Mouse (Mus musculus): ENCODE results near the gene Hs3st5.

Gene Hs3st5

DNA sequence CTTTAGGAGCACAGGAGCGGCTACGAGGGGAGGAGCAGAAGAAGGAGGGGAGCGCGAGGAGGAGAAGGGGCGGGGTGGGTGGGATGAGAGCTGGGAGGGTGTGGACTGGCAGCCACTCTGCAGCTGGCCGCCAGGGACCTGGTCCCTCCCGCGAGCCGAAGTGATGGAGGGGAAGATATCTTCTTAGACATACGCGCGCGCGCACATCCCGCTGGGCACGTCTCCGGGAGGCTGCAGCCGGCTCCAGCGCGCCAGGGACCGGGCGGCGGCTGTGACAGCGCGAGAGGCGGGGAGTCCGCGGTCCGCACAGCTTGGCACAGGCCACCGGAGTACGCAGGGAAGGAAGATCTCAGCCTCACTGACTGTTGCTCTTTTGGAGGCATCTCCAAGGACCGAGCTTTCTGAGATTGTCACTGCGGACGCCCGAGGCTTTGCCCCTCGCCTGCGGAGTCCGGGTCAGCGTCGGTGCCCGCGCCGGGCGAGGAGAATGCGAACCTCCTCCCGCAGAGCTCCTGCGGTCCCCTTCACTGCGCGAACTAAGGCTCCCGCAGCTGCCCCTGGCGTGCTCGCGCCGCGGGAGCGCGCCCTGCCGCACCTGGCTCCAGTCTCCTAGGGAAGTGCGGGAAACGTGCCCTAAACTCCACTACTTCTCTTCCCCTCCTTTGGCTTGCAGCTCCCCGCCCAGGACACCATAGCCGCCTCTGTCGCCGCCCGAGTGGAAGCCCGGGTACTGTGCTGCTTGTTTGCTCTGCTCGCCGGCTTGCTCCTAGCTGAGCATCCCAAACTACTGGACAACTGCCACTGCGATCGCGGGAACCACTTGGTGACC lies at the start of gene Hs3st5:
Gene Hs3st5 (plus strand): TSS at position 88 of the 829 bp plus-strand sequence.
- no peak for DNase-seq (ENCODE audit: low read depth, low spot score)
- no peaks in the 10 kb centered on the region for H3K36me3 ChIP-seq (ENCODE audit: control insufficient read depth, insufficient read depth, low read length, poor library complexity, severe bottlenecking)
- no peaks in the 10 kb centered on the region; the same call in 1 of the 2 replicates for H3K27me3 ChIP-seq (ENCODE audit: control insufficient read depth, insufficient read depth, low read length, poor library complexity, severe bottlenecking)

DNA sequence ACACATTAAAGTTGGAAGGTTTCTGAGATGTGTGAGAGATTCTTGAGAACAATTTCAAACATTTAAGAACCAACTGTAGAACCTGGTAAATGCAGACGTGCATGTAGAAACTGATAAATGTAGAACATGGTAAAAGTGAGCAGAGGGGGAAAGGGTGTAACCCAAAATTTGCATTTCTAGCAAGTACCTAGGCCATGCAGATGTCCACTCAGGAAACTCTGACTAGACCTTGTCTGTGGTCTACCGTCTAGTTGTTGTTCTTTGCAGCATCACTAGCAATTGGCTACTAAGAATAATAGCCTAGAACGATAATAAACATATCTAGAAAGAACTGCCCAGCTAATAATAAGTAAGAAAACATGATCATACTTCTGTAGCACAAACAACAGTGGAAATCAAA lies 38.0 kb upstream of the Hs3st5 start:
- no peaks in the 10 kb centered on the region for H3K36me3 ChIP-seq (ENCODE audit: control insufficient read depth, insufficient read depth, low read length, poor library complexity, severe bottlenecking)
- no peaks in the 10 kb centered on the region for H3K27me3 ChIP-seq (ENCODE audit: control insufficient read depth, insufficient read depth, low read length, poor library complexity, severe bottlenecking)
- DNase-seq (ENCODE audit: low read depth, low spot score): no peak

DNA sequence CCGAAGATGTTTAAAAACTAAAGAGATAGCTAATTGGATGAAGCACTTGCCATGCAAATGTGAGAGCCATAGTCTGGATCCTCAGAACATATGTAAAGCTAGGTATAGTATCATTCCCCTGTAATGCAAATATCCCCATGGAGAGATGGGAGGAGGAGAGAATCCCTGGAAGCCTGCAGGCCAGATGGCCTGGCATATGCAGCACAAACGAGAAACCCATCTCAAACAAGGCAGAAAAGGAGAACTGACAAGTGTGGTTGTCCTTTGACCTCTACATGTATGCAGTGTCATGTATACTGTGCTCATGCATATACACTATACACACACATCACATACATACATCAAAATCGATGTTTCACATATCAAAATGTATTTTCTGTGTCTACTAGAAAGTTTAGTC lies 35.5 kb upstream of the Hs3st5 start:
- no peak for DNase-seq (ENCODE audit: low read depth, low spot score)
- Histone ChIP-seq H3K27me3 (ENCODE audit: control insufficient read depth, insufficient read depth, low read length, poor library complexity, severe bottlenecking) (no peaks in the 10 kb centered on the region), H3K36me3 (ENCODE audit: control insufficient read depth, insufficient read depth, low read length, poor library complexity, severe bottlenecking) (no peaks in the 10 kb centered on the region)

DNA sequence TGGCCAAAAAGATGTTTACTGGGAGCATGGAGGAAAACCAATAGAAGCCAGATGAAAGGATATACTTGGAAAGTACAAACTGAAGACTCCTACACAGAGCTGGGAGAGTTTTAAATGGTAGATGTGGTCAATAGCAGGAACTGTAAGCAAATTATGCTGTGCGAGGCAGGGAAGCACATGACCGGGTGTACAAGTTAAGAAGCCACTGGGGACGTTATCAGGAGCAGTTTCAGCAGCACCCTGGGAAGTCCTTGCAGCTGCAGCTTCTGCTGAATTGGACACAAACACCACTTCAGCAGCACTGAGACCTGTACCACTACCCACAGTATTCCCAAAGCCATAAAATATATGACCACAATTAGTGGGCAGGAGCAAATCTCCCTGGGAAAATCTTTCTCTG lies 31.8 kb upstream of the Hs3st5 start:
- no peak for DNase-seq (ENCODE audit: low read depth, low spot score)
- H3K27me3 ChIP-seq (ENCODE audit: control insufficient read depth, insufficient read depth, low read length, poor library complexity, severe bottlenecking): no peaks in the 10 kb centered on the region
- H3K36me3 ChIP-seq (ENCODE audit: control insufficient read depth, insufficient read depth, low read length, poor library complexity, severe bottlenecking): no peaks in the 10 kb centered on the region

GRCm38 (mm10) chr10:36477543-36477942 lies 29.1 kb upstream of the Hs3st5 start:
- Histone ChIP-seq H3K36me3 (ENCODE audit: control insufficient read depth, insufficient read depth, low read length, poor library complexity, severe bottlenecking) (no peaks in the 10 kb centered on the region), H3K27me3 (ENCODE audit: control insufficient read depth, insufficient read depth, low read length, poor library complexity, severe bottlenecking) (no peaks in the 10 kb centered on the region)
- no peak for DNase-seq (ENCODE audit: low read depth, low spot score)

DNA sequence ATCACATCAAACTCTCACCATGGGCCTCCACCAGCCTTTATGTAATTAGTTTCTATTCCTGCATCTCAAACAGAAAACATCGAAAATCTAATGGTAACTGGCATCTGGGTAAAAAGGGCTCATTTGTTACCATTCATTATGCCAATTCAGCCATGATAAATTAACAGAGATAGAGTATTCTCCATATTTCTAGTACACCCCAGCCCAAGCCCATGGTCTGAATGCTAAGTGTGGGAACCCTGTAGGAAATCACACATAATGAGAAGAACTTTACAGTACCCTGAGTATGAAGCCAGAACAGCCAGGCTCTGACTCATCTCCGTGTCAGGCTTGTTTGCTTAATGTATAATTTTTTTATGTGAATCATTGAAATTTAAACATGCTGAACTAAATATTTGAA lies 23.3 kb upstream of the Hs3st5 start:
- H3K36me3 ChIP-seq (ENCODE audit: control insufficient read depth, insufficient read depth, low read length, poor library complexity, severe bottlenecking): no peaks in the 10 kb centered on the region
- no peak for DNase-seq (ENCODE audit: low read depth, low spot score)
- H3K27me3 ChIP-seq (ENCODE audit: control insufficient read depth, insufficient read depth, low read length, poor library complexity, severe bottlenecking): no peaks in the 10 kb centered on the region

- Histone ChIP-seq H3K27me3 (ENCODE audit: control insufficient read depth, insufficient read depth, low read length, poor library complexity, severe bottlenecking) (no peaks in the 10 kb centered on the region), H3K36me3 (ENCODE audit: control insufficient read depth, insufficient read depth, low read length, poor library complexity, severe bottlenecking) (no peaks in the 10 kb centered on the region)
- no peak for DNase-seq (ENCODE audit: low read depth, low spot score)
These were observed 22.6 kb upstream of the Hs3st5 start for GRCm38 (mm10) chr10:36484011-36484410.

- DNase-seq (ENCODE audit: low read depth, low spot score): no peak
These were observed 21.8 kb upstream of the Hs3st5 start for GRCm38 (mm10) chr10:36484728-36485300.

DNA sequence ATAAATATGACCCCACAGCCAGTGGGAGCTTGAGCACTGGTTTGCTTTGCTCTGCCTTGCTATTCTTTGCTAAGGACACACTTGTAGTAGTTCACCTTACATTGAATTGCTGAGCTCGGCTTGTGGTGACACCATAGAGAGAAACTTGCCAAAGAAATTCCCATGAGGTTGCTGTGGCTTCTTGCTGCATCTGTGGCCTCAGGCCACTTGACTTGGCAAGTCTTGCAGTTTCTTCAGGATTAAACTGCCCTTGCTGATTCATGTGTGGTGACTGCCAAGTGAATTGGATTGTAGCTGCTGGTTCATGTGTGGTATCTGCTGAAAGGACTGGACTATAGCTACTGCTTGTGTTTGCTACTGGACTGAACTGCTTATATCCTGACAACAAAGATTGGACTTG lies 13.0 kb upstream of the Hs3st5 start:
- Histone ChIP-seq H3K27me3 (ENCODE audit: control insufficient read depth, insufficient read depth, low read length, poor library complexity, severe bottlenecking) (no peaks in the 10 kb centered on the region), H3K36me3 (ENCODE audit: control insufficient read depth, insufficient read depth, low read length, poor library complexity, severe bottlenecking) (no peaks in the 10 kb centered on the region)
- DNase-seq (ENCODE audit: low read depth, low spot score): no peak

More at GRCm38 (mm10) chr10:36484728-36485300, 21.8 kb upstream of the Hs3st5 start:
- no peaks in the 10 kb centered on the region for H3K27me3 ChIP-seq (ENCODE audit: control insufficient read depth, insufficient read depth, low read length, poor library complexity, severe bottlenecking)
- no peaks in the 10 kb centered on the region for H3K36me3 ChIP-seq (ENCODE audit: control insufficient read depth, insufficient read depth, low read length, poor library complexity, severe bottlenecking)

- Histone ChIP-seq H3K36me3 (ENCODE audit: control insufficient read depth, insufficient read depth, low read length, poor library complexity, severe bottlenecking) (no peaks in the 10 kb centered on the region), H3K27me3 (ENCODE audit: control insufficient read depth, insufficient read depth, low read length, poor library complexity, severe bottlenecking) (no peaks in the 10 kb centered on the region)
- no peak for DNase-seq (ENCODE audit: low read depth, low spot score)
These were observed 6.9 kb upstream of the Hs3st5 start for GRCm38 (mm10) chr10:36499713-36500112.

GRCm38 (mm10) chr10:36506033-36506726 lies 434 bp upstream of the Hs3st5 start:
- Histone ChIP-seq H3K27me3 (ENCODE audit: control insufficient read depth, insufficient read depth, low read length, poor library complexity, severe bottlenecking) (no peaks in the 10 kb centered on the region; the same call in 1 of the 2 replicates), H3K36me3 (ENCODE audit: control insufficient read depth, insufficient read depth, low read length, poor library complexity, severe bottlenecking) (no peaks in the 10 kb centered on the region)
- DNase-seq (ENCODE audit: low read depth, low spot score): no peak

DNA sequence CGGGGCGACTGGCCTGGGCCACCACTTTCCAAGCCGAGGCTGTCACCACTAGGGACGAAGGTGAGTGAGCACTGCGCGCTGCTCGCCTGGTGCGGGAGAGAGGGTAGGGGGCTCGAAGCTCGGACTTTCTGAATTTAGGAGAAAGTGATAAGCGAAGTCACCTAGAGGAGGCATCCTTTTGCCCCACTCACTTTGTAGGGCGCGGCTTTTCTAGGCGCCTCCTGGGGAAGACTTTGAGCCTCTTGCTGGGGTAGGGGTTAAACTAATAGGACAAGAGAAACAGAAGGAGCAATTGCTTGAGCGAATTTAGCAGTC lies 899 bp downstream of the Hs3st5 start:
- no peaks in the 10 kb centered on the region for H3K36me3 ChIP-seq (ENCODE audit: control insufficient read depth, insufficient read depth, low read length, poor library complexity, severe bottlenecking)
- DNase-seq (ENCODE audit: low read depth, low spot score): no peak
- H3K27me3 ChIP-seq (ENCODE audit: control insufficient read depth, insufficient read depth, low read length, poor library complexity, severe bottlenecking): no peaks in the 10 kb centered on the region; the same call in 1 of the 2 replicates

DNA sequence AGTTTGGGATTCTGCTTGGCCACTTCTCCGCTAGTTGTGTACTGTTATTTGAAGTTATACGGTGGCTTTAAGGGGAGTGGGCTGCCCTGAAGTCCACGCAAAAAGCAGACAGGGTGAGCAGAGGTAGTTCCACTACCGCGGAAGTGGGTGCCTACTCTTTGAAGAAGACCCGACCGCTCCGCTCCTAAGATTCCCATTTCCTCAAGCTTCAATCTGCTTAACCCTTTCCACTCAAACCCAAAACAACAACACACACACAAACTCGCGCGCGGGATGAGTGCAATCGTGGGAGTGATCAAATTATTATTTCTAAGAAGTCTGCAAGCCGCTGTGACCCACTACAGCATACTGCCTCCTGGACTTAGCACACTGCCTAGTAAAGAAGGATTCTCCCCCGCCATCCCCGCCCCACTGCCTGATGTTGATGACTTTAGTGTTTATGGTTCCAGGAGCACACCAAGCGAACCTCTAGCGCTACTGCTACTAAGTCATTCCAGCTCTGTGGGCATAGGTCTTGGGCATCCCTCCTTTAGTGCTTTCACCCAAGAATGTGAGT lies 1.5 kb downstream of the Hs3st5 start:
- H3K27me3 ChIP-seq (ENCODE audit: control insufficient read depth, insufficient read depth, low read length, poor library complexity, severe bottlenecking): no peaks in the 10 kb centered on the region; the same call in 1 of the 2 replicates
- DNase-seq (ENCODE audit: low read depth, low spot score): no peak
- no peaks in the 10 kb centered on the region for H3K36me3 ChIP-seq (ENCODE audit: control insufficient read depth, insufficient read depth, low read length, poor library complexity, severe bottlenecking)

- no peak for DNase-seq (ENCODE audit: low read depth, low spot score)
- no peaks in the 10 kb centered on the region; the same call in 1 of the 2 replicates for H3K27me3 ChIP-seq (ENCODE audit: control insufficient read depth, insufficient read depth, low read length, poor library complexity, severe bottlenecking)
These were observed 2.9 kb downstream of the Hs3st5 start for GRCm38 (mm10) chr10:36509477-36509876.

GRCm38 (mm10) chr10:36523881-36524280 lies 17.3 kb downstream of the Hs3st5 start:
- no peaks in the 10 kb centered on the region for H3K27me3 ChIP-seq (ENCODE audit: control insufficient read depth, insufficient read depth, low read length, poor library complexity, severe bottlenecking)
- DNase-seq (ENCODE audit: low read depth, low spot score): no peak
- no peaks in the 10 kb centered on the region for H3K36me3 ChIP-seq (ENCODE audit: control insufficient read depth, insufficient read depth, low read length, poor library complexity, severe bottlenecking)

More at GRCm38 (mm10) chr10:36509477-36509876, 2.9 kb downstream of the Hs3st5 start:
- H3K36me3 ChIP-seq (ENCODE audit: control insufficient read depth, insufficient read depth, low read length, poor library complexity, severe bottlenecking): no peaks in the 10 kb centered on the region

Measured in splenic B cell, adult 2 months (primary cell).